Mouse (Mus musculus) cerebellum, postnatal 10 days (tissue): ENCODE measurements around the gene Rln3.
"Not testable (repeated sequence)": the region's sequence is repeated elsewhere in the genome, so short reads cannot be mapped to it uniquely, and the experiment has no call there.

ENCODE experiments used
- DNase-seq, 2 experiments: peaks; one replicate each; pipeline ENCODE4 v3.0.0; 2021; ENCODE audit warnings: mixed read lengths in 2 of 2

Rln3 gene

DNA sequence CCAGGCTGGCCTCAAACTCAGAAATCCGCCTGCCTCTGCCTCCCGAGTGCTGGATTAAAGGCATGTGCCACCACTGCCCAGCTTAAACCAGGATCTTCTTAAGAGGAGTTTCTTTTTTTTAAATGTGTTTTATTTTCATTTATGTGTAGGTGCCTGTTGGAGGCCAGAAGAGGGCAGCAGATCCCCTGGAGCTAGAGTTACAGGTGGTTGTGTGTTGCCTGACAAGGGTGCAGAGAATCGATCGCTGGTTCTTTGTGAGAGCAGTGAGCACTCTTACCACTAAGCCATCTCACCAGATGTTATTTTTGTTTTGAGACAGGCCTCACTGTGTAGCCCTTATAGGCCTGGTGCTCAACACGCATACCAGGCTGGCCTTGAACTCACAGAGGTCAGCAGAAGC lies 29.0 kb downstream of the Rln3 start:
- DNase-seq, result no peak

DNA sequence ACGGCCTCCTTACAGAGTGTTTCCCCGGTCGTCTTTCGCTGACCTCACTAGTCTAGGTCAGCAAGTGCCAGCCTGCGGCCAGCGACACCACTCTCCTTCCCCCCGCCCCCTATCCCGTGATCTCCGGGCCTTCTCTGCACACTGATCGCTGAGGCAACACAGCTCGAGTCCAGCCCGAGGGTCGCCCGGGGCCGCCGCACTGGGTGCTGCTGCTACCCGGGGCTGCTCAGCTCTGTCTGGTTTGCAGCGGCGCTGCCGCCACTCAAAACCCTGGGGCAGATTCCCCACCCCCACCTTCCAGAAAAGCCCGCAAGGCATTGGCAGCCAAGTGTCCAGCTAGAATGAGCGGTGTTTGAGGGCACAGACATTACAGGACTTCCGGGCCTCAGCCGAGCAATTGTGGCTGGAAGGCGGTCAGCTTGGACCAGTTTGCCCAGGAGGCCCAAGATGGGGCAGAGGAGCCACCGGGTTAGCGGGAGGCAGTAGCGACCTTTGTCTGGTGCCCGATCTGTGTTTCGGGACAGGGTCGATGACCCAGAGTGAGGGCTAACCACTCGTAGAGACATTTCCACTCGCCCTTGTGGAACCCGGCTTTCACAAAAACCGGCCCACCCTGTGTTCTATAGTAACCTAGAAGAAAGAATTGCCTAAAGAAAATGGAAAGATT lies 32.2 kb downstream of the Rln3 start:
- peak; percentile 34 for DNase-seq

DNA sequence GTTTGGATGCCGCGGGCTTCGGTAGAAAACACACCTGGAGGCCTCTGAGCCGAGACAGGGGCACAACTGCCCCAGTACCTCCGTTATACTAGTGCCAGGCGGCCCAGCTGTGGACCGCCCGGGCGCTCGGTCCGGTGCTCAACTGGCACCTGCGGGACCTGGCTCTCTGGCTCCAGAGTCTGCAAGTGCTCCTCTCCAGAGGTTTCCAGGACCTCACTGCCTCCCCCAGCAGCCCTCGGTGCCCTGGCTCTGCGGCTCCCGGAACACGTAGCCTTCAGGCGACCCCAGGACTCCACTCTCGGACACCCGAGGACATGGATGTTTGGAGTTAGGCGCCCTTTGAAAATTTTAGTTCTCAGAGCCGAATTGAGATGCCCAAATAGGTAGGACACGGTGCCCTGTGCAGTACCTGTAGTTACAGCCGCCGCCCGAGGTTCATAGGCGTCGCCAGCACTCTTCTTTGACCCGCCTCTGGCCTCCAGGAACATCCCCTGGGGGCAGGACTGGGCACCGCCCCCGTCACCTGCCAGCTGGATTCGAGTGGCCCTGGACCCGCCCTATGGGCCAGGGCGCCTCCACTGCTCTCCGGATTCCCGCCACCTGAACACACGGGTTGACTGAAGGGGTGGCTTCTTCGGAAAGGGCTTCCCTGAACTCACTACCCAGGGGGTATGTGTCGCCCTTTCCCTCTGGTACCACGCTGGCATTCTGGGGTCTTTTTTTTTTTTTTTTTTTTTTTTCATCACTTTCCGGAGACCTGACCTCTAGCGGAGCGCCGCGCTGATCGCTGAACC lies 32.9 kb downstream of the Rln3 start, which contains the start of gene 2210011C24Rik:
2210011C24Rik (minus strand) TSS at position 467 of the 794 bp plus-strand sequence.
- DNase-seq, result peak; percentile 30 to 36

DNA sequence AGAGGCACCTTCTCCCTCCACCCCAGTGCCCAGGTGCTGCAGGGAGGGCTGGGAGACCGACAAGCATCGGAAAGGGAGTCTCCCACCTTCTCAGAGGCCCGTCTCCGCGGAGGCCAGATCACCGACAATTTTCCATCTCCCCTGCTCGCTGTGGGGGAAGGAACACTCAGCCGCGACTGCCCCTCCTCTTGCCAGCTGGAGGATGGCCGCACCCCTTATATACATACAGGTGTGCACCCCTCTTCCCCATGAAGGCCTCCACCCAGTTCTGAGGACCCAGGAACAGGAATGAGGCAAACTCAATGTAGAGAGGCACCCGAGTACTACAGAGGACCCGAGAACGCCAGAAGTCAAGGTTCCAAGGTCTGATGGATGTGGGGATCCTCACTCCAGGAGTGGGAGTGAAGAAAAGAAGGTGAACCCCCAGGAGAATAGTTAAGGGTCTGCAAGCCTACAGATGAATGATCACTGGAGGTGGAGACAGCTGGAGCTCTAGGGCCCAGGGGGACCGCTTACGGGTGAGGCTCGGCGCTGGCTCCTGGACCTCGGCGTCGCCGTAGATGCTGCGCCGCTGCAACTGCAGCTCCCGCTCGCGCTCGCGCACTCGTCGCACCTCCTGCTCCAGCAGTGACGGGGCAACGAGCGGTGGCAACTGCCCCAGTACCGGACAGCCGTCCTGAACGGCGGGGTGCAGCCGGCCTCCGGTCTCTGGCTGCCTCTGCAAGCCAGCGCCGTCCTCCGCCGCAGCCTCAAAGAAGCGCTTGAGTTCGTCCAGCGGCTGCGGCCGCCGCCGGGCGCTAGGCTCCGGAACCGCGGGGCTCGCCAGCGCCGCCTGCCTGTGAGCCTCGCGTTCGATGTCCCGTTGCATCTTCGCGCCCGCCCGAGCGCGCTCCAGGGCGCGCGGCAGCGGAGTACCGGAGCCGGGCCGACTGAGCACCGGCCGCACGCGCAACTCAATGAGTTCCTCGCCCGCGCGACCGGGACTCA lies 33.9 kb downstream of the Rln3 start:
- DNase-seq, result peak; percentile 87

DNA sequence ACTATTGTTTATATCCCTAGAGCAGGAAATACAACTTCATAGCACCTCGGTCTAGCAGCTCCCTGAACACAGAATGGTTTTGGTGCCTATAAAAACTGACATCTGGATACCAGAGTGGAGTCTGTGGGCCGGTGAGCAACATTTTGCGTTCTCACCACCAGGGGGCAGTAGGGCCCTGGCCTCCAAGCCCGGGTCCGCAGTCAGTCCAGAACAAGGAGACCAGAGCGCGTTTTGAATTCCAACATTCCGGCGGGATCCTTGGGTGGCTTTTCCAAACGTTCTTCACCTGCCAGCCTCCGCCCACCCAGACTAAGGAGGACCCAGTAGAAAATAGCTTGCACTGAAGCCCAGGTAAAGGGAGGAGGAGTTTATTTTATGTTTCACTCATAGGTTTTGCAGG lies 34.9 kb downstream of the Rln3 start:
- peak; percentile 94 to 96 for DNase-seq

- no peak for DNase-seq
These were observed 36.4 kb downstream of the Rln3 start for GRCm38 (mm10) chr8:84008362-84008761.

GRCm38 (mm10) chr8:84005502-84005901 lies 39.3 kb downstream of the Rln3 start:
- DNase-seq, result not testable (repeated sequence)

- DNase-seq, result peak; percentile 95 to 97
These were observed 40.1 kb downstream of the Rln3 start for GRCm38 (mm10) chr8:84004533-84005201.

DNA sequence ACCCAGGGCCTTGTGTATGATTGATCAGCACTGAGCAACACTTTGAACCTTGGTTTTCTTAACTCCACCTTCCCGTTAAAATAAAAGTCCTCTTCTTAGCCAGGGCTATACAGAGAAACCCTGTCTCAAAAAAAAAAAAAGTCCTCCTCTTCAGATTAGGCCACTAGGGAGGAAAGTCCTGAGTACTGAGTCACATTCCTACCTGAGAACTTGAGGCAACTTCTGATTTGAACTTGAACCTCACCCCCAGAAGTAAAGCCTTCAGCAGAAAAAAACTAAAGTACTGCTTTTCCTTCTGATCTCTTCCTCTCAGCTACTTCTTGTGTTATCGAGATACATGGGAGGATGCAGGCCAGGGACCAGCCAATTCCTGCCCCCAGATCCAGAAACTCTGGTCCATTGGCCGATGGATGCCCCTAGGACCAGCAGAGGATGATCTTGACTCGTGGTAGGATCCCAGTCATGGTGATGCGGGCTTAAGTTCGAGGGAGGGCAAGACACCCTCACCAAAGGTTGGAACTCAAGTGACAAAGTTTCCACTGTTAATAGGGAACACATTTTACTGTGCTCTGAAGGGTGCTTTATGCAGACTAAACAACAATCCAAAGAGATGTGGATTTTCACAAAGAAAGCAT lies 41.1 kb downstream of the Rln3 start:
- DNase-seq, result no peak

DNA sequence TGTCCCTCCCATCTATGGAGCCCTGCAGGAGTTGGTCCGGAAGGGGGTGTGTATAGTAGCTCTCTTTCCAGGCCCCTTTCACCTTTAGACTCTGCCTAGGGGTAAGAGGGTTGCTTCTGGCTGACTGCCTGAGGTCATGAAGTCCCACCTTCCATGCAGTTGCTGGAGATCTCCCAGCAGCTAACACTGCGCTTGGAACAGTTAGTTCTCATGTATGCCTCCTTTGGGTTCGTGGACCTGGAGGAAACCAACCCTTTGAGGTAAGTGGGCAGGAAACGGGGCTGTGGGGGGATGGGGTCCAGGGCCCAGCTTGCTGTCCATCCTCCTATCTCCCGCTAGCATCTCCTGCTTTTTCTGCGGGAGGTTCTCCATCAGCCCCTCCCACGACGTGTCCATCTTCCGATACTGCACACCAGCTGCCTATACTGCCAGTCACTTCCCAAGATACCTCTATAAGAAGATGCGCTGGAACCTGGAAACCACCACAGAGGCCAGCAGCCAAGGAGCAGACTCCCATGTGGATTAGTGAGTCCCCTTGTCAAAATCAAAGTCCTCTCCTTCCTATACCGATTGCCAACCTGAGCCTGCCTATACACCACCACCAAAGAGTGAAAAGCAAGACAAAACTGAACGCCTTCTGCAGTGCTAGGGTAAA lies 41.7 kb downstream of the Rln3 start:
- peak; percentile 41 to 52 for DNase-seq

GRCm38 (mm10) chr8:84001281-84002000 lies 43.4 kb downstream of the Rln3 start, which contains the start of gene 1700067K01Rik:
Gene 1700067K01Rik, plus strand, starts transcription at chr8:84001502.
- peak; percentile 27 for DNase-seq

- no peak for DNase-seq
These were observed 45.0 kb downstream of the Rln3 start for GRCm38 (mm10) chr8:83999825-84000224.

GRCm38 (mm10) chr8:83999057-83999705 lies 45.6 kb downstream of the Rln3 start:
- peak; percentile 31 to 45 for DNase-seq

- peak; percentile 77 to 80 for DNase-seq
These were observed 46.4 kb downstream of the Rln3 start for GRCm38 (mm10) chr8:83998231-83999056.

- peak; percentile 72 to 75 for DNase-seq
These were observed 47.2 kb downstream of the Rln3 start, which contains the start of gene Samd1 for GRCm38 (mm10) chr8:83997511-83998141. Gene Samd1, plus strand, starts transcription at chr8:83997672.

GRCm38 (mm10) chr8:83996567-83997505 lies 48.0 kb downstream of the Rln3 start:
- DNase-seq, result peak; percentile 90 to 95

DNA sequence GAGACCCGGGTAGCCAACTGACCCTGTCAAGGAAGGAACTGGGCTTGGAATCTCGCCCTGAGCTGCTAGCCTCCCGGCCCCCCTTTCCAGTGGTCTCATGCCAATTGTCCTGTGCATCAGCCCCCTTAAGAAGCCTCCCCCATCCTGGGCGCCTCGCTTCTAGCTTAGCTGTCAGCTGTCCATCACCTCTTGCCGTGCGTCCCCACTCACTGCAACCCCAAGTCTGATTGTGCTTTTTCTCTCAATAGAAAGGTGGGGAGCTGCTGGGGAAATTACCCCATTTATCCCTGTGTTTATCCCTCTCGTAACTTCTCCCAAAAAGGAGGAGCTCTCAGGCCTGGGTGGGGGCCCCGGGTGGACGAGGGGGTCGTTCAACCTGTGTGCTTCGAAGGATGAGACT lies 48.8 kb downstream of the Rln3 start:
- peak; percentile 39 to 49 for DNase-seq
